In genomic region chr10:59943421-59943989, GRCm38 (mm10) we compare ENCODE assay signal across 8 mouse cellular contexts. TPM values are rescaled to one million over a fixed set of nuclear protein-coding genes. Genes with fewer than 3 reads are reported as not detected.
A peak's percentile ranks its signal among the peaks of the same experiment; 100 is the strongest.
DNase-seq lines count a peak whose midpoint lies in the region; ATAC-seq and TF ChIP-seq lines count a peak whose summit lies in the region.

No protein-coding gene starts in this region.

- H3K36me3 ChIP-seq in forebrain, embryonic 16.5 days (ENCODE audit: control insufficient read depth, insufficient read depth) = no peaks in the 10 kb centered on the region
- no peaks in the 10 kb centered on the region for H3K36me3 ChIP-seq in lung, postnatal 0 days (ENCODE audit: insufficient read depth, low read length)

- peak overlapping the region; percentile 35 for H3K9ac ChIP-seq in forebrain, embryonic 16.5 days (replicated peaks; ENCODE audit: low read depth, low read length)
- H3K9ac ChIP-seq in lung, postnatal 0 days (replicated peaks; ENCODE audit: low read depth) = no peak overlapping the region

- H3K27ac ChIP-seq in brown adipose tissue, adult 24 weeks (replicated peaks; ENCODE audit: low read depth, low read length) = peak overlapping the region; percentile 28
- H3K27ac ChIP-seq in forebrain, embryonic 16.5 days (ENCODE audit: low read length) = peak overlapping the region; percentile 29; the same call in 1 of the 2 replicates
- H3K27ac ChIP-seq in lung, postnatal 0 days (ENCODE audit: low read length) = peak overlapping the region; percentile 91

- H3K4me3 ChIP-seq in brown adipose tissue, adult 24 weeks (ENCODE audit: insufficient read depth, low read depth, low read length) = peak overlapping the region; percentile 30
- no peak overlapping the region; the same call in 1 of the 2 replicates for H3K4me3 ChIP-seq in forebrain, embryonic 16.5 days (replicated peaks; ENCODE audit: low read length)
- H3K4me3 ChIP-seq in lung, postnatal 0 days (ENCODE audit: low read depth, low read length) = peak overlapping the region; percentile 4; the same call in 1 of the 2 replicates

- H3K9me3 ChIP-seq in forebrain, embryonic 16.5 days (ENCODE audit: control insufficient read depth, low read length) = no peaks in the 10 kb centered on the region
- H3K9me3 ChIP-seq in lung, postnatal 0 days (ENCODE audit: low read length) = no peaks in the 10 kb centered on the region

- 31% methylated on average over 13 of the region's 13 CpGs for WGBS in forebrain, embryonic 16.5 days
- 18% methylated on average over 13 of the region's 13 CpGs for WGBS in lung, postnatal 0 days

- TF ChIP-seq EP300 in lung, postnatal 0 days (IDR thresholded peaks at IDR 0.05) = peak; percentile 83

- TF ChIP-seq CTCF in lung, postnatal 0 days (IDR thresholded peaks at IDR 0.05) = no peak

- H3K4me2 ChIP-seq in forebrain, embryonic 16.5 days (ENCODE audit: low read length) = peak overlapping the region; percentile 51
- peak overlapping the region; percentile 52 for H3K4me2 ChIP-seq in lung, postnatal 0 days (replicated peaks; ENCODE audit: low read depth, low read length)

- peaks cover 14% of the 10 kb centered on the region for H3K4me1 ChIP-seq in brown adipose tissue, adult 24 weeks (ENCODE audit: control insufficient read depth, insufficient read depth, insufficient read length, low read length)
- H3K4me1 ChIP-seq in forebrain, embryonic 16.5 days (replicated peaks; ENCODE audit: control insufficient read depth, insufficient read depth, low read length) = peaks cover 23% of the 10 kb centered on the region
- peaks cover 14% of the 10 kb centered on the region for H3K4me1 ChIP-seq in lung, postnatal 0 days (ENCODE audit: insufficient read depth, low read depth, low read length)

- H3K27me3 ChIP-seq in forebrain, embryonic 16.5 days (replicated peaks; ENCODE audit: control insufficient read depth, insufficient read depth, low read length) = no peaks in the 10 kb centered on the region
- H3K27me3 ChIP-seq in lung, postnatal 0 days (replicated peaks; ENCODE audit: insufficient read depth, low read length) = no peaks in the 10 kb centered on the region

- peak; percentile 80 for DNase-seq in MEL-GATA-1-ER (ENCODE audit: extremely low read depth, low read depth)
- DNase-seq in layer of hippocampus, adult 9-11 months = peak; percentile 86
- DNase-seq in lung, postnatal 0 days (ENCODE audit: low spot score) = peak; percentile 96
- DNase-seq in right cerebral cortex, adult 2 months (ENCODE audit: low spot score in 2 of 2) = peak; percentile 80 to 84
- DNase-seq in embryo, embryonic 10 days (ENCODE audit: low spot score) = no peak

- peak; percentile 56 for ATAC-seq in forebrain, embryonic 16.5 days
- peak; percentile 62 to 82 for ATAC-seq in hematopoietic stem cell, adult 5-6 weeks (replicated peaks in 1 of 2; ENCODE audit: insufficient read depth in 1 of 2, low FRiP score in 2 of 2, low TSS enrichment in 1 of 2, low read depth in 1 of 2, poor library complexity in 2 of 2, severe bottlenecking in 2 of 2)
- ATAC-seq in lung, postnatal 0 days = peak; percentile 91

RNA-seq across cellular contexts. Expression of gene Ddit4, which starts 8.1 kb away (rescaled TPM):
- polyA plus RNA-seq in brown adipose tissue, adult 24 weeks (2012; ENCODE audit: insufficient read depth, insufficient read length, missing spikeins) = 6.1 and 17.7 TPM in 2 replicates
- polyA plus RNA-seq in forebrain, embryonic 16.5 days (2015; fragmentation: Nextera tagmentation; extraction: Ambion mirVana) = 75.5 and 79.6 TPM in 2 replicates
- total RNA-seq in hematopoietic stem cell, adult 5-6 weeks (2017) = 2.5 and 7.9 TPM in 2 replicates
- 21.2 and 28.1 TPM in 2 replicates for polyA plus RNA-seq in lung, postnatal 0 days (2015; fragmentation: Nextera tagmentation; extraction: Ambion mirVana)

RNA-seq across cellular contexts. Expression of gene Ascc1, which starts 59.1 kb away (rescaled TPM):
- 19.2 and 20.6 TPM in 2 replicates for polyA plus RNA-seq in brown adipose tissue, adult 24 weeks (2012; ENCODE audit: insufficient read depth, insufficient read length, missing spikeins)
- polyA plus RNA-seq in forebrain, embryonic 16.5 days (2015; fragmentation: Nextera tagmentation; extraction: Ambion mirVana) = 45.1 and 50.0 TPM in 2 replicates
- total RNA-seq in hematopoietic stem cell, adult 5-6 weeks (2017) = 35.5 and 50.8 TPM in 2 replicates
- polyA plus RNA-seq in lung, postnatal 0 days (2015; fragmentation: Nextera tagmentation; extraction: Ambion mirVana) = 47.2 and 50.0 TPM in 2 replicates

RNA-seq across cellular contexts. Expression of gene Anapc16, which starts 59.4 kb away (rescaled TPM):
- 59.1 and 60.8 TPM in 2 replicates for polyA plus RNA-seq in brown adipose tissue, adult 24 weeks (2012; ENCODE audit: insufficient read depth, insufficient read length, missing spikeins)
- 112 and 115 TPM in 2 replicates for polyA plus RNA-seq in forebrain, embryonic 16.5 days (2015; fragmentation: Nextera tagmentation; extraction: Ambion mirVana)
- 42.0 and 44.3 TPM in 2 replicates for total RNA-seq in hematopoietic stem cell, adult 5-6 weeks (2017)
- polyA plus RNA-seq in lung, postnatal 0 days (2015; fragmentation: Nextera tagmentation; extraction: Ambion mirVana) = 105 and 117 TPM in 2 replicates

Comparison
In these comparisons a context has a peak if more than half of its experiments do, and no peak if none do; other contexts are left out.
1. H3K27ac ChIP-seq: peak in every context shown above with its lines; median percentile 91 in lung, postnatal 0 days; 29 in forebrain, embryonic 16.5 days; 28 in brown adipose tissue, adult 24 weeks.